Mouse (Mus musculus): Measurements from ENCODE around the gene Spef1. TPM values are rescaled to one million over a fixed set of nuclear protein-coding genes. Genes with fewer than 3 reads are reported as not detected.
A peak's percentile ranks its signal among the peaks of the same experiment; 100 is the strongest.

The Spef1 gene
- polyA plus RNA-seq, 1 experiment: 10.8 TPM

DNA sequence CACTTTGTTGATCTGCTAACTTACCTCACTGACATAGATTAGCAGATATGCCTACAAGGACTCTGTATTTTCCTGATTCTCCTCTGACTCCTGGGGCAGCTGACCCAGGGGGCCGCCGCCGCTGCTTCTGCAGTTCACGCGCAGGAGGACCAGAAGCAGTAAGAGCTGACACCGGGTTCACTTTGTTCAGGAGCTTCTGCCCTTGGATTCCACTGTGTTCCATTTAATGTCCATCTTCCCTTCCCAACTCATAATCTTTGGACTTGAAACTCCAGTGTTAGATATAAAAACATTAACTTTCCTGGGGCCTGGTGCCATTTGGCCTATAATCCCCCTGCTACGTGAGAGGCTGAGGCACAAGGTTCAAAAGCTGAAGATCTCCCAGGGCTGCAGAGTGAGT, 23.2 kb downstream of the Spef1 start:
- no peaks in the 10 kb centered on the region for H3K4me1 ChIP-seq (ENCODE audit: control insufficient read depth, insufficient read depth, low read length)
- H3K4me3 ChIP-seq (ENCODE audit: insufficient read depth, low read length): no peak overlapping the region
- no peak overlapping the region for H3K27ac ChIP-seq (ENCODE audit: insufficient read depth, low read length)
- no peak for TF ChIP-seq POLR2A (IDR thresholded peaks at IDR 0.05; ENCODE audit: low read depth, low read length)
- no peak for TF ChIP-seq CTCF (IDR thresholded peaks at IDR 0.05; ENCODE audit: borderline replicate concordance, insufficient read depth, low read length)

- Histone ChIP-seq H3K27ac (ENCODE audit: insufficient read depth, low read length) (peak overlapping the region; percentile 70), H3K4me3 (ENCODE audit: insufficient read depth, low read length) (peak overlapping the region; percentile 56), H3K4me1 (ENCODE audit: control insufficient read depth, insufficient read depth, low read length) (peaks cover 3% of the 10 kb centered on the region; the same call in 1 of the 2 replicates)
- TF ChIP-seq POLR2A (IDR thresholded peaks at IDR 0.05; ENCODE audit: low read depth, low read length) (peak; percentile 24; the same call in 1 of the 2 replicates), CTCF (IDR thresholded peaks at IDR 0.05; ENCODE audit: borderline replicate concordance, insufficient read depth, low read length) (no peak)
Observed at GRCm38 (mm10) chr2:131160671-131161111, 26.4 kb downstream of the Spef1 start.

- Histone ChIP-seq H3K4me1 (ENCODE audit: control insufficient read depth, insufficient read depth, low read length) (peaks cover 3% of the 10 kb centered on the region; the same call in 1 of the 2 replicates), H3K27ac (ENCODE audit: insufficient read depth, low read length) (peak within 1 kb of the TSS; percentile 70), H3K4me3 (ENCODE audit: insufficient read depth, low read length) (peak within 1 kb of the TSS; percentile 76)
- TF ChIP-seq POLR2A (IDR thresholded peaks at IDR 0.05; ENCODE audit: low read depth, low read length): peak; percentile 93
- TF ChIP-seq CTCF (IDR thresholded peaks at IDR 0.05; ENCODE audit: borderline replicate concordance, insufficient read depth, low read length): no peak
Observed at GRCm38 (mm10) chr2:131159938-131160581, 27.0 kb downstream of the Spef1 start, which contains the start of gene 1700037H04Rik. Gene 1700037H04Rik (minus strand): TSS chr2:131160081.

DNA sequence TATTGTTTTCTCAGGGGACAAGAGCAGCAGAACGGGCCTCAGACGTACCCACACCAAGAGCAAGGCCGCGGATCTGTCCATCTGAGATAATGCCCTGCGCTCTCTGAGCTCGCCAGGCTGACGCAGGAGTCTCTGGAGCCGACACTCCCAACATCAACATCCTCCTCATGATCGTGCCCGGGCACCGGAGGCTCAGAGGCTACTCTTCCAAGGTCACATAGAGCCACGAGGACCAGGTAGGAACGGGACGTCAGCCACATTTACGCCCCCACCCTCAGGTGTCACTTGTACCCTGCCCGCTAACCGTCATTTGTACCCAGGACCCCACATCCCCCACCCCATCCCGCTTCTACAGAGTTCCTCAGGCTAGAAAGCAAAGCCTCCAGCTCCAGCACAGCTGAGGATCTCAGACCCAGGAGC, 27.6 kb downstream of the Spef1 start:
- Histone ChIP-seq H3K27ac (ENCODE audit: insufficient read depth, low read length) (no peak overlapping the region), H3K4me1 (ENCODE audit: control insufficient read depth, insufficient read depth, low read length) (peaks cover 3% of the 10 kb centered on the region; the same call in 1 of the 2 replicates), H3K4me3 (ENCODE audit: insufficient read depth, low read length) (peak overlapping the region; percentile 76)
- TF ChIP-seq POLR2A (IDR thresholded peaks at IDR 0.05; ENCODE audit: low read depth, low read length) (no peak), CTCF (IDR thresholded peaks at IDR 0.05; ENCODE audit: borderline replicate concordance, insufficient read depth, low read length) (no peak)

DNA sequence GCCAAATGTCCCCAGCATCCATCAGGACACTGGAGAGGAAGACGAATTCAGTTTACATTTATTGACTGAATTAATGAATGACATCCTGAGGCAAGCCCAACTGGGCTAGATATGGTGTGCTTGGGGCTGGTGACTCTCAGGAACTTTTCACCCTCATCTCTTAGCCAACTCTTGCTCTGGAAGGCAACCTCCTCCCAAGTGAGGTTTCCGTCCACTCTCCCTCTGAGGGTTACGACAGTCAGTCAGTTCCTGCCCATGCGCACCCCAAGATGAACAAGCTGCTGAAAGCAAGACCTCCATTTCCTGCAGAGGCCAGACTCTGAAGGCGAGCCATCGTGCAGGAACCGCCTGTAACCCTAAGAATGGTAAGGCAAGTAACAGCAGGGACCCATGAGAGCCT, 30.1 kb downstream of the Spef1 start:
- Histone ChIP-seq H3K4me1 (ENCODE audit: control insufficient read depth, insufficient read depth, low read length) (peaks cover 3% of the 10 kb centered on the region; the same call in 1 of the 2 replicates), H3K27ac (ENCODE audit: insufficient read depth, low read length) (no peak overlapping the region), H3K4me3 (ENCODE audit: insufficient read depth, low read length) (no peak overlapping the region)
- TF ChIP-seq POLR2A (IDR thresholded peaks at IDR 0.05; ENCODE audit: low read depth, low read length): no peak
- no peak for TF ChIP-seq CTCF (IDR thresholded peaks at IDR 0.05; ENCODE audit: borderline replicate concordance, insufficient read depth, low read length)

DNA sequence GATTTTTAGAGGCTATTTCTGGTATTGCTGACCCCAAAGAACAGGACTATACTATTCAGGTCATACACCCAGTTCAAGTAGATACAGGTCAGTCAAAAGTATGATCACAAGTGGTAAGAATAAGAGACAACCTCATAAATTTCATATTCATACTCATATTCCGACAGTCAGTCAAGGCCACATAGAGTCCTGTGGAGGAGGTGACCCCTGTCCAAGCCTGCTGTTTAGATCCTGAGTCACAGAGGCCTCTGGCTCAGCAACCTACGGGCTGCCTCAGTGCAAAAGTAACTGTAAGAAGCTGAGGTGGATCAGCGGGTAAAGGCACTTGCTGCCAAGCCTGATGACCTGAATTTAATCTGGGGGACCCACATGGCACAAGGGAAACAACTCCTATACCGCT, 33.0 kb downstream of the Spef1 start:
- H3K4me3 ChIP-seq (ENCODE audit: insufficient read depth, low read length): no peak overlapping the region
- no peak for TF ChIP-seq CTCF (IDR thresholded peaks at IDR 0.05; ENCODE audit: borderline replicate concordance, insufficient read depth, low read length)
- no peak for TF ChIP-seq POLR2A (IDR thresholded peaks at IDR 0.05; ENCODE audit: low read depth, low read length)
- H3K27ac ChIP-seq (ENCODE audit: insufficient read depth, low read length): no peak overlapping the region
- peaks cover 3% of the 10 kb centered on the region; the same call in 1 of the 2 replicates for H3K4me1 ChIP-seq (ENCODE audit: control insufficient read depth, insufficient read depth, low read length)

DNA sequence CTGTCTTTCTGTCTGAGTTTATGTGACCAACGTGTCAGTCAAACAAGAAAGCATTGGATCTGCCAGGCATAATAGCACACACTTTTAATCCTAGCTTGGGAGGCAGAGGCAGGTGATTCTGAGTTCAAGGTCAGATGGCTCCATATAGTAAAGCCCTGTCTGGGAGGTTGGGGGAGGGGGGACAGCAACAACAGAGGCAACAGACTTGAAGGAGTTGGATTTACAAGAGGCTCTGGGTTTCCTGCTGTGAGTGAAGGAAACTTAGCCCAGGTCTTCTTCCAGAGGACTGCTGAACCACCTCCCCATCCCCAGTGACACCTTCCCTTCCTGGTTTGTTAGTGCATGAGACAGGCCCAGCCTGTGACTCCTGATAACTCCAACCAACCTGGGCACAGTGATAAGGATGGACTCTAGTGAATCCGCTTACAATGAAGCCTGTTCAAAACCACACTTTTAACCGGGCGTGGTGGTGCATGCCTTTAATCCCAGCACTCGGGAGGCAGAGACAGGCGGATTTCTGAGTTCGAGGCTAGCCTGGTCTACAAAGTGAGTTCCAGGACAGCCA, 34.8 kb downstream of the Spef1 start:
- Histone ChIP-seq H3K27ac (ENCODE audit: insufficient read depth, low read length) (no peak overlapping the region), H3K4me1 (ENCODE audit: control insufficient read depth, insufficient read depth, low read length) (no peaks in the 10 kb centered on the region), H3K4me3 (ENCODE audit: insufficient read depth, low read length) (no peak overlapping the region)
- TF ChIP-seq CTCF (IDR thresholded peaks at IDR 0.05; ENCODE audit: borderline replicate concordance, insufficient read depth, low read length) (no peak), POLR2A (IDR thresholded peaks at IDR 0.05; ENCODE audit: low read depth, low read length) (no peak)

- Histone ChIP-seq H3K4me1 (ENCODE audit: control insufficient read depth, insufficient read depth, low read length) (no peaks in the 10 kb centered on the region), H3K27ac (ENCODE audit: insufficient read depth, low read length) (no peak overlapping the region), H3K4me3 (ENCODE audit: insufficient read depth, low read length) (no peak overlapping the region)
- TF ChIP-seq POLR2A (IDR thresholded peaks at IDR 0.05; ENCODE audit: low read depth, low read length): no peak
- no peak for TF ChIP-seq CTCF (IDR thresholded peaks at IDR 0.05; ENCODE audit: borderline replicate concordance, insufficient read depth, low read length)
Observed at GRCm38 (mm10) chr2:131149254-131149578, 37.9 kb downstream of the Spef1 start.

DNA sequence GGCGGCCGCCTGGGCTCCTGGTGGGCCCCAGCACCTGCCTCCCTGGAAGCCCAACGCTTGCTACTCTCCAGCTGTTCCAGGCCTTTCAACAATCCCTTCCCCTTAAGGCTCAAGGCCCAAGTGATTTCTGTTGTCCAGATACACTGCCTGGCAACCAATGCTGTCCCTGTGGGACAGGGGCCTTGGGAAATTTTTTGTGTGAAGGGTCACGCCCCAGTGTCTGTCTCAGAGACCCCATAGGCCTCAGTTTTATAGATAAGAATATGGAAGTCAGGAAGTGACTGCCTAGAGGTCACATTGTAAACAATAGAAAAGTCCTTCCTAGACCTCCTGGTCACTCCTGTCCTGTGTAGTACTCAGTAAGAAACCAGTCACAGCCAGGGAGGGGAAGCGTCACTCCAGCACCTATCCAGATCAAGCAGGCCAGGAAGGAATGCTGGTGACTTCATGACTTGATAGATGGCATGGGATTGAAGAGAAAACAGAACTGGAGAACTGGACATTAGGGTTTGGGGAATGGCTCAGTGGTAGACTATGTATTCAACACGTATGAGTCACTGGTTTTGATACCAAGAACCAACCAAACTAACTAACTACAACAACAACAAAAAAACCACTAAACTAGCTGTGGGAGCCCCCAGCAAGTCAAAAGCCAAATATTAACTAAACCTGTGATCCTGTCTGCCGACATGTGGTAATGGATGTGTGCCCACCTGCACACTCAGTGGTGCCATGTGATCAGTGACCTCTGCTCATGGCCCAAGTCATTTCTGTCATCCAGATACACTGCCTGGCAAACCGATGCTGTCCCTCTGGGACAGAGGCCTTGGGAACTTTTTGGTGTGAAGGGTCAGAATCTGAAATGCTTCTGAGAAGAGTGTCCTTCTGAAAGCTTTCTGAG, 38.5 kb downstream of the Spef1 start:
- Histone ChIP-seq H3K4me3 (ENCODE audit: insufficient read depth, low read length) (no peak overlapping the region), H3K4me1 (ENCODE audit: control insufficient read depth, insufficient read depth, low read length) (no peaks in the 10 kb centered on the region), H3K27ac (ENCODE audit: insufficient read depth, low read length) (no peak overlapping the region)
- TF ChIP-seq POLR2A (IDR thresholded peaks at IDR 0.05; ENCODE audit: low read depth, low read length): no peak
- no peak for TF ChIP-seq CTCF (IDR thresholded peaks at IDR 0.05; ENCODE audit: borderline replicate concordance, insufficient read depth, low read length)

Measured in embryonic fibroblast, embryonic 13.5 days (primary cell).